Mouse (Mus musculus) midbrain, embryonic 14.5 days (tissue): ENCODE measurements around the gene Mex3d. TPM values are rescaled to one million over a fixed set of nuclear protein-coding genes. Genes with fewer than 3 reads are reported as not detected.

Experiments used
- ATAC-seq: fragments of 200-750 bp; cut with Nextera tagmentation; 2 replicates; pipeline ENCODE4 v1.8.0; 2017; ENCODE audit warnings: moderate number of reproducible peaks, moderate library complexity; ENCODE audit not compliant: low FRiP score, low TSS enrichment
- DNase-seq: peaks from one replicate; pipeline ENCODE4 v3.0.0-alpha.2; 2015
- H3K27ac ChIP-seq: fragments of 300-500 bp; sonication (generic); replicated peaks from 2 replicates; pipeline ENCODE4 v1.5.1; 2014; ENCODE audit warnings: mild to moderate bottlenecking, low read depth, low read length, moderate library complexity
- H3K27me3 ChIP-seq: fragments of 300-500 bp; sonication (generic); 2 replicates; pipeline ENCODE4 v1.6.1; 2014; ENCODE audit warnings: low read length, control low read depth, mixed read lengths; ENCODE audit not compliant: control insufficient read depth, insufficient read depth
- H3K36me3 ChIP-seq: fragments of 300-500 bp; sonication (generic); 2 replicates; pipeline ENCODE4 v1.6.1; 2014; ENCODE audit warnings: low read length, control low read depth; ENCODE audit not compliant: control insufficient read depth, insufficient read depth
- H3K4me1 ChIP-seq: fragments of 300-500 bp; sonication (generic); 2 replicates; pipeline ENCODE4 v1.6.1; 2014; ENCODE audit warnings: mild to moderate bottlenecking, antibody characterized with exemption, low read length, control low read depth; ENCODE audit not compliant: control insufficient read depth, insufficient read depth
- H3K4me2 ChIP-seq: fragments of 300-500 bp; sonication (generic); 2 replicates; pipeline ENCODE4 v1.6.1; 2014; ENCODE audit warnings: mild to moderate bottlenecking, low read length, moderate library complexity
- H3K4me3 ChIP-seq: fragments of 300-500 bp; sonication (generic); replicated peaks from 2 replicates; pipeline ENCODE4 v1.5.1; 2014; ENCODE audit warnings: low read depth, low read length
- H3K9ac ChIP-seq: fragments of 300-500 bp; sonication (generic); replicated peaks from 2 replicates; pipeline ENCODE4 v1.6.1; 2014; ENCODE audit warnings: mild to moderate bottlenecking, low read length, moderate library complexity
- H3K9me3 ChIP-seq: fragments of 300-500 bp; sonication (generic); 2 replicates; pipeline ENCODE4 v1.6.1; 2016; ENCODE audit warnings: low read length, control low read depth, mixed read lengths; ENCODE audit not compliant: control insufficient read depth
- WGBS: fragments of 180-500 bp; shearing (Covaris S2); extraction: QIAGEN DNeasy Blood & Tissue Kit; methylation state at CpG from one replicate; pipeline ENCODE4 v1.1.7; 2014; 5-methylcytosine and 5-hydroxymethylcytosine counted together
- polyA plus RNA-seq: library from polyadenylated mRNA; unstranded; fragments of >200 nt; fragmentation: Nextera tagmentation; extraction: Ambion mirVana; gene quantifications from 2 replicates; pipeline ENCODE4 v1.2.1, GENCODE M21; 2014

The Mex3d gene
- polyA plus RNA-seq, 1 experiment from 2014 or later = 17.3 TPM

DNA sequence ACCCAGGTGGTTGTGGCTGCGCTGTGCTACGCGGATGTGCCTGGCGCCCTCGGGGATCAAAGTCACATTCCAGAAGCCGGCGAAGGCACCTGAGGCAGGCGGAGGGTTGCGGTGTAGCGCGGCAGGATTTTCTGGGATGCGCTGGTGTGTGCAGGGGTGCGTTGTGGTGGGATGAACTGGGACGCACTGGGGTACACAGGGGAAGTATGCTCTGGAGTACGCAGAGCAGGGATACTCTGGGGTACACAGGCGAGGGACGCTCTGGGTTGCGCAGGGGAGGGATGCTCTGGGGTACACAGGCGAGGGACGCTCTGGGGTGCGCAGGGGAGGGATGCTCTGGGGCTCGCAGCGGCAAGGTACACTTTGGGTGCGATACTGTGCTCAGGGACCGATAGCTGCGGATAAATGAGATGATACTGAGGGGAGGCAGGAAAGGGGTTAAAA, 45.1 kb downstream of the Mex3d start:
- Histone ChIP-seq H3K27me3 (peaks cover 72% of the 10 kb centered on the region), H3K9ac (no peak overlapping the region; the same call in 1 of the 2 replicates), H3K4me3 (peak overlapping the region; percentile 24), H3K9me3 (no peaks in the 10 kb centered on the region), H3K4me2 (peak overlapping the region; percentile 49), H3K27ac (no peak overlapping the region), H3K4me1 (peaks cover 8% of the 10 kb centered on the region; the same call in 1 of the 2 replicates), H3K36me3 (no peaks in the 10 kb centered on the region)
- ATAC-seq (0 out of 2 replicates have a peak, but pooled peaks have one; percentile 15), DNase-seq (no peak)
- WGBS = 3% methylated on average over 26 of the region's 26 CpGs

DNA sequence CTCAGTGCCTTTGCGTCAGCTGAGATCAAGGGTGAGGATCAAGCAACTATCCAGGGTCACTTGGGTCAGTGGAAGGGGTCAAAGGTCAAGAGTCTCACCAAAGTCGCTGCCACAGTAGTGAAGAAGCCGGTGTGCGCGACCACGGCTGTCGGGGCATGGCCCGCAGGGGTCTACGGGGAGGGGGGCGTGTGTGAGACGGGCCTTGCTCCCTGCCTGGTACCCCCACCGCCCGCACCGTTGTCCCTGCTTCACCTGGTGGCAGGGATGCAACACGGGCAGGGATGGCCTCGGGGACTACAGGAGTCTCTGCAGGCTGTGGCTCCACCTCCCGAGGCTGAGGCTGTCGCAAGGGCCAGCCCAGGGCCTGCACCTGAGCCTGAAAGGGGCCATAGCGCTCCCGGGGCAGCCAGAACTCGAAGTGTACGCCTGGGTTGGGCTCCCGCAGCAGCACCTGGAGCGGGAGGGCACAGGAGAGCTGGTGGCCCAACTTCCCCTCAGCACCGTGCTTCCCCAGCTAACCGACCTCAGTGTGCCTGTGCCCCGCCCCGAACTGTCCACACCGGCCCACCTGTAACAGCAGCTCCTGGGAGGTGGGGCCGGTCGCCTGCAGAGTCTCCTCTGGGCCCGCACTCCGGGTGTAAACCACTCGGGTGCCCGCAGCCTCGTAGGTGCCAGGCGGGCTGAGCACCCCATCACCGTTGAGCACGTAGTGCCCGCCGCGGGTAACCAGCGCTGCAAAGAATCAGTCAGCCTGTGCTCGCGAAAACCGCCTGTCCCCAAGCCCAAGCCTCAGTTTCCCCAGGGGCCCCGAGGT, 45.8 kb downstream of the Mex3d start:
- DNase-seq (no peak), ATAC-seq (no peak)
- Histone ChIP-seq H3K36me3 (no peaks in the 10 kb centered on the region), H3K4me3 (no peak overlapping the region; the same call in 1 of the 2 replicates), H3K27ac (no peak overlapping the region), H3K27me3 (peaks cover 68% of the 10 kb centered on the region), H3K4me2 (0 out of 2 replicates have a peak overlapping the region, but pooled peaks have one; percentile 49), H3K9ac (no peak overlapping the region), H3K9me3 (no peaks in the 10 kb centered on the region), H3K4me1 (peaks cover 8% of the 10 kb centered on the region; the same call in 1 of the 2 replicates)
- 2% methylated on average over 47 of the region's 47 CpGs for WGBS

DNA sequence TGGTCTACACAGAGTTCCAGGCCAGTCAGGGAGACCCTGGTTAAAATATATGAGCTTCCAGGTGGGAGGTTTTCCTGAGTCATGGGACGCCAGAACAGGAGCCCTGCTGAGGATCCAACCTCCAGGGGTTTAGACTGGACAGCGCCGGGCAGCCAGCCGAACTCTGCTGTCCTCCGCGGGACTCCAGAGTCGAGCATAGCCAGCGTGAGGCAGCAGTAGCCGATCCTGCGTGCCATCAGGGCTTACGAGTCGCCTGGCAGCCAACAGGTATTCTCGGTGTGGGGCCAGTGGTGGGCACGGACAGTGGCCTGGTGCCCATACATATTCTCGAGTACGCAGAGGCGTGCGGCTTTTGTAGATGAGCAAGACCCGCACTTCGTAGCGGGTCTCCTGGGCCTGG, 46.4 kb downstream of the Mex3d start:
- H3K27ac ChIP-seq = no peak overlapping the region
- H3K27me3 ChIP-seq = peaks cover 62% of the 10 kb centered on the region
- H3K36me3 ChIP-seq = no peaks in the 10 kb centered on the region
- DNase-seq (no peak), ATAC-seq (no peak)
- no peaks in the 10 kb centered on the region for H3K9me3 ChIP-seq
- peaks cover 8% of the 10 kb centered on the region; the same call in 1 of the 2 replicates for H3K4me1 ChIP-seq
- no peak overlapping the region for H3K4me3 ChIP-seq
- H3K4me2 ChIP-seq = no peak overlapping the region
- 9% methylated on average over 21 of the region's 21 CpGs for WGBS
- no peak overlapping the region for H3K9ac ChIP-seq

DNA sequence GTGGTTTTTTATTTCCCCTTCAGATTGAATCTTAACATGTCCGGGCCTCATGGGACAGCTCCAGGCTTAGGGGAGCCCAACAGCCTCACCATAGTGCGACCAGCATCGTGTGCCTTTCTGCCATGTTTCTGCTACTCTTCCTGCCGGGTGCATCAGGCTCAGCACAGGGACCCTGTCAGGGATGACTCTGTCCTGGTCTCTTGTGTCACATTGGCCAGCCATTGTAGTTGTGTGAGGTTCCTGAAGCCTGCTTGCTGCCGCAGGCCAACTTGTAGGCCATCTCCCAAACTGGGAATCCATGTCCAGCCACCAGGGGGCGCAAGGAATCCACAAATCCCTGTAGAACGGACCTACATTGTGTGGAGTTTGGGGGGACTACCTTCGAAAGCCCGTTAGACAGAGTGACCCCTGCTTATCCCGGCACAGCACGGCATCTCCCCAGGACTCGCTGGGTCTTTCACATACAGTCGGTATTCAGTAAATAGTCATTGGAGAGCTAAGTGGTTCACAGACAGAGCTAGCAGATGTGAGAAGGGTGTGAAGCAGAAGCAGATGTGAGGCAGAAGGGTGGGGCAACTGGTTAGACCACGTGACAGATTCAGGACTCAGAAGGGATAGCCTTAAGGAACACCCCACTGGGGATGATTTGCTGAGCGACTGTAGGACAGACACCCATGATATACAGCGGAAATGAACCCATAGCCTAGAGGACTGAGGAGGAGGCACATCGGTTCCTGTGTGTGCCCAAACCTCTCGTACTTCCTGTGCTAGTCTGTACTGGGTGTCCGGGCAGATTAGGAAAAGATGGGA, 47.3 kb downstream of the Mex3d start:
- Histone ChIP-seq H3K4me1 (peaks cover 8% of the 10 kb centered on the region; the same call in 1 of the 2 replicates), H3K4me2 (0 out of 2 replicates have a peak overlapping the region, but pooled peaks have one; percentile 15), H3K27me3 (peaks cover 53% of the 10 kb centered on the region), H3K27ac (no peak overlapping the region), H3K9ac (no peak overlapping the region), H3K36me3 (no peaks in the 10 kb centered on the region), H3K9me3 (no peaks in the 10 kb centered on the region), H3K4me3 (no peak overlapping the region)
- DNase-seq (peak; percentile 91), ATAC-seq (no peak)
- WGBS = 21% methylated on average over 19 of the region's 19 CpGs

DNA sequence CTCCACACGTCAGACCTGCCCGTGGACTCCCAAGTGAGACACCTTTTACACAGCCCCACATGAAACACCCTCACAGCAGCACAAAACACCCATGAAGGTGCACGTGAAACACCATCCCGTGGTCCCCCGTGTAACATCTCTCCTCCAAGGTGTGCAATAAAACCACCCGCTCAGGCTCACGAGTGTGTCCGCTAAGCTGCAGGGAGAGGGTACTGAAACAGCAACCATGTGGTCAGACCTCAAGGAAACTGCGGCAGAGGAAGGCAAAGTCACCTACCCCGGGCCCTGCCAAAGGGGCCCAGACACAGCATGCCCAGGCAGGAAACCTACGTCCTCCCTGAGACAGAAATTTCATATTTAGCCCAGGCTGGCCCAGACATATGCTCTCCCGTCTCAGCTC, 51.2 kb downstream of the Mex3d start:
- WGBS = 90% methylated on average over 12 of the region's 12 CpGs
- Histone ChIP-seq H3K27me3 (peaks cover 14% of the 10 kb centered on the region), H3K4me2 (no peak overlapping the region), H3K9ac (no peak overlapping the region), H3K4me3 (no peak overlapping the region), H3K9me3 (no peaks in the 10 kb centered on the region), H3K36me3 (no peaks in the 10 kb centered on the region), H3K4me1 (0 out of 2 replicates have a peak, but pooled peaks cover 3% of the 10 kb centered on the region), H3K27ac (no peak overlapping the region)
- ATAC-seq (no peak), DNase-seq (no peak)

DNA sequence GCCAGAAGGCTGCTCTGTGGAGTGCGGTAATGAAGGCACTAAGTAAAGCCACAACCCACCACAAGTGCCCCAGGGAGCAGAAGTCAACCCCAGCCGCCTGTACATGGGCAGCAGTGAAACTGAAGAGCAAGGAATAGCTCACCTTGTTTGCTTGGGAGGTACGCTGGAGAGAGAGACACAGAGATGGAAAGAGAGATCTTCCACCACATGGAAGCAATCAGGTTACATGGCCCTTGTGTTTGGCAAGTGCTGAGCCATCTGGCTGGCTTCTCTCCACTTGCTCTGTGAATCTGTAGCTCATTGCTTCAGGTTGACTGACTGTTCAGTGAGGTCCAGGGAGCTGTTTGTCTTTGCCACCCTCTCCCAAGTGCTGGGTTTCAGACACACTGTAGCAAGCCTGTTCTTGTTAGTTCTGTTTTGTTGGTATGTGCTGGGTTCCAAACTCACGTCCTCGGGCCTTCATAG, 54.9 kb downstream of the Mex3d start:
- H3K4me1 ChIP-seq = peaks cover 14% of the 10 kb centered on the region
- ATAC-seq = no peak
- no peak overlapping the region for H3K4me2 ChIP-seq
- no peak overlapping the region for H3K27ac ChIP-seq
- 0 out of 2 replicates have a peak, but pooled peaks cover 3% of the 10 kb centered on the region for H3K27me3 ChIP-seq
- no peak overlapping the region for H3K9ac ChIP-seq
- no peak overlapping the region for H3K4me3 ChIP-seq
- no peaks in the 10 kb centered on the region for H3K36me3 ChIP-seq
- no peak for DNase-seq
- WGBS = 82% methylated on average over 5 of the region's 5 CpGs
- H3K9me3 ChIP-seq = no peaks in the 10 kb centered on the region

DNA sequence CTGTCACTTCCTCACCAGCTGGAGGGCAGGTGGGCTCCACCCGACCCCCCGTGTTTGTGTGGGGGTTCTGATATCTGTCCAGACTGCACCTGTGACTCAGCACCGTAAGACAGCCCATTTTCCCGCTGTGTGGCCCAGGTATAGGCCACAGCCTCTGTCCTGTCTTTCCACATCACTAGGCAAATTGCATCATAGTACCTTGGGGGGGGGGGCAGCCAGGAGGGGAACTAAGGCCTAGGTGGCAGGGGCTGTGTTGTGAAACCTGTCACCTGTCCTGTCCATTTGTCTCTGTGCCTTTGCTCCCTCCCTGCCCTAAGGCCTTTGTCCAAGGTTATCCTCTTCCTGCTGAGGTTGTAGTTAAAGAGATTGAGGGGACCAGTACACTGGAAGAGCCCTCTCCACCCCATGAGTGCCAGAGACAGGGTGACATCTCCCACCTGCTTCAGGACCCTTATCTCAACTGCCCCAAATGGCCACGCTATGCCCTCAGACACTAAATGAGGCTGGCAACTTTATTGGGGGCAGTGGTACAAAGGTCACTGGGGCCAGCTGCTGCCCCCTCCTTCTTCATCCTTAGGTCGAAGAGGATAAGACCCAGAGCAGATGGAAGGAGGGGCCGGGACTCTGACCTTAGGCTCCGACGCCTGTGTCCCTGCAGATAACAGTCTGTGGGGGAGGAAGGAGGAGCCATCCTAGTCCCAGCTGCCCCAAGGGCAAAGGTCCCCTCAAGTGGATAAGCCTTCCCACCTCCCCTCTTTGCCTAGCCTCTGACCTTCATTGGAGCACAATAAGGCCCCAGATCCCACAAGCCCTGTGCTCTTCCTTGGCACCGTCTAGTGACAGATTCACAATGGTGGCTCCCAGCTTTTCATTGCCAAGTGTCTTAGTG, 55.6 kb downstream of the Mex3d start:
- DNase-seq (no peak), ATAC-seq (no peak)
- no peak overlapping the region for H3K27ac ChIP-seq
- H3K27me3 ChIP-seq = 0 out of 2 replicates have a peak, but pooled peaks cover 3% of the 10 kb centered on the region
- H3K9ac ChIP-seq = no peak overlapping the region
- H3K4me2 ChIP-seq = no peak overlapping the region
- no peaks in the 10 kb centered on the region for H3K9me3 ChIP-seq
- H3K4me3 ChIP-seq = no peak overlapping the region
- H3K36me3 ChIP-seq = no peaks in the 10 kb centered on the region
- WGBS = 64% methylated on average over 10 of the region's 10 CpGs
- peaks cover 14% of the 10 kb centered on the region for H3K4me1 ChIP-seq

DNA sequence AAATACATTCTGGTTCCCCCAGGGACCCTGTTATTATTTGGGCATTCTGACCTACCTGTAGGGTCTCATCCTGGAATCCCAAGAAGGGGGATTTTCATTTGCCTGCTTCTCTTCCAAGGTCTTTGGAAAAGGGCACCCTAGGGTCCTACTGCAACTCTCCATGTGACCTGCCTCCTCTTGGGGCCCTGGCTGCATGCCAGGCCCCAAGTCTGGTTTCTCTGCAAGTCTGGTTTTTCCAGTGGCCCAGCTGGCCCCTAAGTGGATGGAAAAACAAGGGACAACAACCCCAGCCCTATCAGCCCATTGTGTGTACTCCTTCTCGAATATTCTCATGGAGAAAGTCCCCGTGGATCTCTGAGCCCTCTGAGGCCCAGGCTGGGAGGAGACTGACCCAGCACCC, 56.6 kb downstream of the Mex3d start:
- no peak overlapping the region for H3K4me2 ChIP-seq
- 67% methylated on average over 2 of the region's 2 CpGs for WGBS
- H3K36me3 ChIP-seq = no peaks in the 10 kb centered on the region
- no peaks in the 10 kb centered on the region for H3K9me3 ChIP-seq
- DNase-seq (no peak), ATAC-seq (no peak)
- no peak overlapping the region for H3K27ac ChIP-seq
- 0 out of 2 replicates have a peak, but pooled peaks cover 3% of the 10 kb centered on the region for H3K27me3 ChIP-seq
- H3K9ac ChIP-seq = no peak overlapping the region
- H3K4me1 ChIP-seq = peaks cover 14% of the 10 kb centered on the region
- no peak overlapping the region for H3K4me3 ChIP-seq
